Mouse (Mus musculus) cerebellum, adult 2 months (tissue): ENCODE data around the gene Slc35b2.

Experiments used
- CTCF ChIP-seq: fragments of 200-500 bp; IDR thresholded peaks from 2 replicates; pipeline ENCODE4 v1.5.1; 2011; ENCODE audit warnings: low read depth, mild to moderate bottlenecking, control low read depth, low read length, moderate library complexity, borderline replicate concordance; ENCODE audit not compliant: insufficient read depth
- POLR2A ChIP-seq: fragments of 200-500 bp; IDR thresholded peaks from 2 replicates; pipeline ENCODE4 v1.6.1; 2011; ENCODE audit warnings: low read length, control low read depth, borderline replicate concordance; ENCODE audit not compliant: insufficient read depth

DNA sequence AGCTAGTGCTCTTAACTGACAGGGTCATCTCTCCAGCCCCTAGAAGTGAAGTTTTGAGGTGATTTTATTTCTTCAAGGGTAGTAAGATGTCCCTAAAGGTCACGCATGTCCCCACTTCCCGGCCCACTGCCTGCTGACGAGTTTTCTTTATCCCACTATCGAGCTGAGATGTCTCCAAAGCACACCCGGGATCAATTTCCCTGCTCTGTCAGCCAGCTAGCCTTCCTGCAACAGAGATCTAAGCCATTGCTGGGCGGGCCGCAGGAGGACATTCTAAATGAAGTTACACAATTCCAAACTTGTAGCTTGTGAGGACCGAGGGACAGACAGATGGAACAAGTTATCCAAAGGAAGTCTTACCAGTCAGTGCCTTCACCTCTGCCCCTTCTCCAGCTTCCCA lies 36.6 kb downstream of the Slc35b2 start:
- TF ChIP-seq CTCF = no peak
- TF ChIP-seq POLR2A = no peak
